Mouse (Mus musculus): ENCODE results near the gene Irf2bp2.
A peak's percentile ranks its signal among the peaks of the same experiment; 100 is the strongest.

The Irf2bp2 gene

DNA sequence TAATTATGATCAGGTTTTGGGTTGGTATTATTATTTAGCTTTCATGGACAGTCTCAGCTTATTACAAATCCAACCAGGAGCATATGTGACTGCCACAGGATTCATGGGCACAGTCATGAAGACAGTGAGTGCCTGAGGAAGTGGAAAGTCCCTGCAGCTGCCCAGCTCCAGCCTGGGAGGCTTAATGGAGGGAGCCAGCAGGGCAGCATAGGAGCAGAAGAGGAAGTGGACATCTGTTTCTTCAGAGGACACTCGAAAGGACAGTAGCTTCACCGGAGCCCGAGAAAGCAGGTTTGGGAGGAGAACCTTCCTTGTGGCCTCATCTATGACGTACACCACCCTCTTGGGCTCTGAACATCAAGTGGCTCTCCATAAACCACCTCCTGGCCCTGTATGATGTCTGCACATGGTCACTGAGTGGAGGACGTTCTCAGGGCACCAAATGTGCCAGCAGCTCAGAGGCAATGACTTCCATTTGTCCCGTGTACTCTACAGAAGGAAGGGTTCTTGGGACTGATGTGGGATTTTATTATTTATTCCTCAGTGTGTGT, 28.5 kb downstream of the Irf2bp2 start:
- DNase-seq, result no peak

DNA sequence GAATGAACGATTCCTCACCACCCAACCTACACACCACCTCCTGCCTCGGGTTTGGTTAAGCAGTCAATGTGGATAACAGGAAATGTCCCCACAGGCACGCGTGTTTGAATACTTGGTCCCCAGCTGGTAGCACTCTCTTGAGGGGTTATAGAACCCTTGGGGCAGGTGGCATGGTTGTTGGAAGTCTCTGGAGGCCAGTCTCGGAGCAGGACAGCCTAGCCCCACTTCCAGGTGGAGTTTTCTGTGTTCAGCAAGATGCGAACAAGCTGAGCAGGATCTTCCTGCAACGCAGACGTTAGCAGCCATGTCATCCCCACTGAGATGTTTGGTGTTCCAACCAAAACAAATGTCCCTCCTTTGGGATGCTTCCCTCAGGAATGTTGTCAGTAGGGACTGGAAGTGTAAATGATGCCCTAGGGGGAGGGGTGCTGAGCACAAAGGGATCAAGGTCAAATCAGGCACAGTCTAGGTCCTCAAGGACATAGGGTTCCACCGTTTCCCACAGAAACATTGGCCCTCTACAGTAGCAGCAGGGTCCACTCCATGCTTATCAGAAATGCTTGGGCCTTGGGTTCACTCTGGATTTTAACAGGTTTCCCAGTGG, 29.1 kb downstream of the Irf2bp2 start:
- DNase-seq, result no peak

DNA sequence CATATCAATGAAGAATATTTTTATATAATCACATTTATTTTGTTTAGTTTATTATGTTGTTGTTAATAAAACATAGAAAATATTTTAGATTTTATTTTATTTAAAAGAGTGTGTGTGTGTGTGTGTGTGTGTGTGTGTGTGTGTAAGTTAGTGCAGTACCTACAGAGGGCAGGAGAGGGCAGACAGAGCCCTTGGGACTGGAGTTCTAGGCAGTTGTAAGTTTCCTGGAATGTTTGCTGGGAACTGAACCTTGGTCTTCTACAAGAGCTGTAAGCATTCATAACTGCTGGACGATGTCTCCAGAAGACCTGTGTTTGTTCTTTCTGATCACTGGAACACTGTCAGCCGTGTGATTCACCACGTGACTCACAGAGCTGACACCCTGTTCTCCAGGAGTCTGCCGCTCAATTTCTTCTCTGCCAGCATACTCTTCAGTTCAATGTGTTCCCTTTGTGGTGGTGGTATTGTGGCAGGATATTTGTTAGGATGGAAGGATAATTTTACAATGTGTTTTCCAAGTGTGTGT, 32.4 kb downstream of the Irf2bp2 start:
- no peak for DNase-seq

DNA sequence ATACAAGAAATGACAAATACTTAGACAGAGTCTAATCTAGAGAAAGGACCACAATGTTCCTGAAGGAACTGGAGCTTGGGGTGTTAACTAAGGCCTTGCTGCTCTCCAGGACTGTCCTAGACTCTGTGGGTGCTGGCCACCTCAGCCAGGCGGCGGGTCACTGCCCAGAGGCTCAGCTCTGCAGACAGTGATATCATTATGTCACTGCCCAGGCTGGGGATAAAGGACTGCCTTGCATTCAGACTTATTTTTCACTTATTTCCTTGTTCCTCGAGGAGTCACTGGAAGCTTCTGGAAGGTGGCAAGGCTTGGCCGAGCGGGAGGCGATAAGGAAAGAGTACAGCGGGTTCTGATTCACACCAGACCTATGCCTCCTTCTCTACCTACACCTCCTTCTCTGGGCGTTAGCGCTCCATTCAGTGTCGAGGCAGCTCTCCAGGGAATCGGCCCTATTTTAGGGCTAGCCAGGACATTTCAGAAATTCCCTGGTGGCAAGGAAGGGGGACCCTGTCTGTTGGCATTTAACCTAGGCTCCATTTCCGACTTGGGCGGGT, 35.3 kb downstream of the Irf2bp2 start:
- DNase-seq, result no peak

DNA sequence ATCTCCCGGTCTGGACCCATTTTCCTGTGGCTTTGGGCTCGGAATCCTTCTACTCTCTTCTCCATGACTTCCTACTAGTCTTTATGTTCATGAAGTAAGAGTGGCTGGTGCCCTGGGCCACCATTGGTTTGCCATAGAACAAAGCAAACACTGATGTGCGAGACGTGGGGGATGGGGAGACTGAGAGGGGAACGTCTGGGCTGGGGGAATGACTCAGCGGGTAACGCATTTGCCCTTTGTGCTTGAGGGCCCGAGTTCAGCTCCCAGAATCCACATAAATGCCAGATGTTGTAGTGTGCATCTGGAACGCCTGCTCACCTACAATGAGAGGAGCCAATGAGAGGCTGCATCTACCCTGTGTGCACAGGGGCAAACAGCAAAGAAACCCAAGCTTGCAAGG, 36.4 kb downstream of the Irf2bp2 start:
- peak; percentile 31 for DNase-seq

DNA sequence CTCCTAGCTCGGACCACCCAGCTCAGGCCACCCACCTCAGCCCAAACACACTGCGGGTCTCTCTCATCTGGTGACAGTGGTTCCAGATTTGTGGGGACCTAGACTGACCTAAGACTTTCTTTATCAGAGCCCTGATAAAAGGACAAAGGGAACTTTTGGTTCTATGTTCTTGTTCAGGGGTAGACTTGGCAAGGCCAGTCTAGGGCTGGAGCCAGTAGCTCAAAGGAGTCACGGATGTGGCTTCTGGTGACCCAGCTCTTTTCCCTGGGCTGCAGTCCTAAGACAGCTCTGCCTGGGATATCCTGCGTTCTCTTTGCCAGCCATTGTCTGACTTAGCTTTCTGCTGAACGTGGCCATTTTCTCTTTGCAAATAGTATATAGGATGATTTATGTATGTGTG, 37.1 kb downstream of the Irf2bp2 start:
- no peak for DNase-seq

DNA sequence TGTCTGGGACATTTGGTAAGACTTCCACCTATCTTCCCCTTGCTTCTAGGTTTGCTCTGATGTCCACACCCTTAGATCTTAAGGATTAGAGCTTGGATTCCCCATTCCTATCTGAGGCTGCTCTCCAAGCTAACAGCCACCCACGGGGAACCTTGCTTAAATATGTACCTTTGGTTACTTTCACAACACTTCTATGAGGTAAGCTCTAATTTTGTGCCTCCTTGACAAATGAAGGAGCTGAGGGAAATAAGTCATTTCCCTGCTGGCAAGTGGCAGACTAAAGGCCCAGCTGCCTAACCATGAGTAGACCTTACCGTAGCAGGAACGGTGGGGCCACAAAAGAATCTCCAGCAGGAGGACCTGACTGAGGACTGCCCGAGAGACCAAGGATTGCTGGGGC, 39.0 kb downstream of the Irf2bp2 start:
- no peak for DNase-seq

DNA sequence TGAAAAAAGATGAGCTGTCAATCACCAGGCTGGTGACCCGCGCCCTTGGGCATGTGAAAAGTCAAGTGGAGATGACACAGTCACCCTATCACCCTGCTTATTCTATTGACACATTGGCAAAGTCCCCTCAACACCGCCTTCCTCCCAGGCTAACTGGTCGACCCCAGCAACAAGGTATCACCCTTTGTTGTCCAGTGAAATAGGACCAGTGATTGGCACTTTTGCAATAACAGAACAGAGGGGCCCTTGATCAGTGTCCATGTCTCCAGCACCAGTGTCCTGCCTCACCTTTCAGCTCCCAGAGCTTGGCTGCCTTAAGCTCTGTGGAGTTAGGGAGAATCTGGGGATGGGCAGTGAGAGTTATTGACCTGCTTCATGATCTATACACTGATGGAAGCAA, 41.9 kb downstream of the Irf2bp2 start:
- DNase-seq, result no peak

DNA sequence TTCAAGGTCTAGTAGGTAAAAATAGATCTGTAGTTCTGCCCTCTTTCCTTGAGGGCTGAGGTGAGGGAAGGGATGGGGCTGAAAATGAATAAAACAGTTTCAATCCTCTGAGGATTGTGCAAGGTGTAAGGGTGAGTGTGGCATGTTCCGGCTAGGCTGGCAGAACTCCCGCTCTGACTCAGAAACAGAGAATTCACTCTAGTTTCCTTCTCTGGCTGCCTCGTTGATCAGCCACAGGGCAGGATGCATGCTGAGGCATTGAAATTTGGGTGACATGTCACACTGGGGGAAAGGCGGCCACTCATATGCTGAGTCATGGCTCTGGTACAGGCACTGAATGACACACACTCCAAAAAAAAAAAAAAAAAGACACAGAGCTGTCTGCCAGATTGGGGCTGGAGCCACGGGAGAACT, 42.8 kb downstream of the Irf2bp2 start:
- no peak for DNase-seq

DNA sequence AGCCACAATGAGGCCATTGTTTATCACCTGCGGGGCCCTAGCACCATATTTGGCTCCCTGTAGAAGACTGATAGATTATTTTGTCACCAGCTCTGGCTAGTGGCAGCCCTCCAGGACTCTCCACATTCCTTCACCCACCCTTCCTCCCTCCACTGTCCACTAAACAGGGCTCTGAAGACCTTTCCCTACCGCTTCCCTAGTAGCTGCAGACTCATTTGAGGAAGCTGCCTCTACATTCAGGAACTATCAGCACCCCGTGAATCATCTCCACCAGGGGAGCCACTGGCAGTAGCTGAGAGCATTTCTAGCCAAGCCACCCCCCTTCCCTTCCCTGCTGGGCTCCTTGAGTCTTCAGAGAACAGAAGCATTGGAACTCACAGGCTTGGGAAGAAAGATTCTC, 45.9 kb downstream of the Irf2bp2 start:
- DNase-seq, result no peak

DNA sequence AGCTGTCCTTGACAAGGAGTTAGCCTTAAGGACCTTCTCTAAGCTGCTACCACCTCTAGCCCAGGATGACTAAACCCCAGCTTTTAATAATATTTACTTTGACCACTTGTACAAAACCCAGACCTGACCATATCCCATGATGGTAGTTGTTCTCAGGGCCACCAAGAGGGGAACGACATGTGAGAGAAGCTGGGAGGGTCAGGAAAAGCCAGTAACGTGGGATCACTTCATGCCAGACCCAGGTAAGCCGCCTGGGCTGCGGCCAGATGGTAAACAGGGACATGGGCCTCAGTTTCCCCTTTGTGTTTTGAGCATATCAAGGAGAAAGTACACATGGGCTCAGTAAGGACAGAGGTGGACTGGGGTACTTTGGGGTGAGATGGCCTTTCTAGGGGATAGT, 46.4 kb downstream of the Irf2bp2 start:
- no peak for DNase-seq

DNA sequence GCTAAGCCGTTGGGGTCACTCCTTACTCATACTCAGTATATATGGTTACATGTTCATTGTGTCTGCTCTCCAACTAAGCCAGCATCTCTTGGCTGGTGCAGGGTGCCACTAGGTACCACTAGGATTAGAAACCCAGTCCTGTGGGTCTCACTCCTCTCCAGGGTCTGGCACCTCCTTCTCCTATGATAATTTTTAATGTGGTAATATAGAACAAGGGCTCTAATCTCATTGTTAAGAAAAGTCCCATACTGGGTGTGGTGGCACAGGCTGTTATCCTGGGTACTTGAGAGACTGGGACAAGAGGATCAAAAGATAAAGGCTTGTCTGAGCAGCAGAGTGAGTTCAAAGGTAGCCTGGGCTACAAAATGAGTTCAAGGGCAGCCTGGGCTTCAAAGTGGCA, 47.3 kb downstream of the Irf2bp2 start:
- DNase-seq, result no peak

DNA sequence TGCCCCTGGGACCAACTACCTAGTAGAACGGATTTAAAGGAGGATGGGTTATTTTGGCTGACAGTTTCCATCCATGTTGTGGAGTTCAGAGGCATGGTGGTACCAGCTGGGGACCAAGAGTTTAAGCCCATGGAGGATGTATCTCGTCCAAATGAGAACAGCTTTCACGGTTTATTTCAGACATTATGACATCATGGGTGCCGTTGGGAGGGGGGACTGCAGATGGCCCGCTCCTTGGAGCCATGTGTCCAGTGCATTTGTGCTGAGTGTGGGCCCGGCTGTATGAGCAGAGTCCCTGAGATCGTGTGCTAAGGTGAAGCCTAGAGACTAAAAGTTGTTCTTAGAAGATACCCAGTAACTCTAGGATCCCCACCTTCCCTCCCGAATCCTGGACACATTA, 50.4 kb downstream of the Irf2bp2 start:
- no peak for DNase-seq

DNA sequence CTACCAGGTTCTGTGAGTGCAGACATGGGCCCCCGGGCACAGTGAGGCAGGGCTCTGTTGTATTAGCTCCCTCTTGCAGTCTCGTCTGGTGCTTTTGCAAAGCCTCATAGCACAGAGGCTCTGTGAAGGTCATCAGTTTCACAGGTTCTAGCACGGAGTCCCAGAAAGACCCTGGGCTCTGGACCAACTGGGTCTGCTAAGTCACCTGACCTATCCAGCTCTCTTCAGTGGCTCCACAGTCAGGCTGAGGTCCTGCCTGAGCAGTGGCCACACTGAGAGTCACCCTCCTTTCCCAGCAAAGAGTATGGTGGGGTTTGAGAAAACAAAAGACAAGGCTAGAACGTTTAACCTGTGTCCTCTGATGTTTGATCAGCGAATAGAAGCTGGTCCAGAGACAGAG, 51.0 kb downstream of the Irf2bp2 start:
- no peak for DNase-seq

DNA sequence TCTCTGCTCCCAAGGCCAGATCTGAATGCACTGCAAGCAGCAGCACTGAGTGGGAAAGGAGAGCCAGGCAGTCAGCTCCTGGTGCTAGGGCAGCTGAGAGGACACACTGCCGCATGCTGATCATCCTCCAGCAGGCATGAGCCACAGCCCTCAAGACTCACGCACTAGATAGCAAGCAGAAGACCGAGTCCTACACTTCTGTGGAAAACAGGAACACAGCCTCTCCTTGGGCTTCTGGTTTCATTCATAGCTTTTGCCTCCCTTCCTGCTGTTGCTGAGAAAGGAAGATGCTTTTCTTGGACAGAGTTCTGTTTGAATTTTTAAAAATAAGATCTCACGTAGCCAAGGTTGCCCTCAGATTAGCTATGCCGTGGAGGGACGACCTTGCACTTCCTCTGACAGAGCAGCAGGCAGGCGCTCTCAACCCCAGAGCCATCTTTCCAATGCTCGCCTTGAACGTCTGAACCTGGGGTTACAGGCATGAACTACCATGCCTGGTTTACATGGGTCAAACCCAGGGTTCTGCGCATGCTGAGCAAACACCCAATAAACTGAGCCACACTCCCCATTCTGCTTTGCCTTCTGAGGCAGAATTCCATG, 51.6 kb downstream of the Irf2bp2 start:
- peak; percentile 23 for DNase-seq

DNA sequence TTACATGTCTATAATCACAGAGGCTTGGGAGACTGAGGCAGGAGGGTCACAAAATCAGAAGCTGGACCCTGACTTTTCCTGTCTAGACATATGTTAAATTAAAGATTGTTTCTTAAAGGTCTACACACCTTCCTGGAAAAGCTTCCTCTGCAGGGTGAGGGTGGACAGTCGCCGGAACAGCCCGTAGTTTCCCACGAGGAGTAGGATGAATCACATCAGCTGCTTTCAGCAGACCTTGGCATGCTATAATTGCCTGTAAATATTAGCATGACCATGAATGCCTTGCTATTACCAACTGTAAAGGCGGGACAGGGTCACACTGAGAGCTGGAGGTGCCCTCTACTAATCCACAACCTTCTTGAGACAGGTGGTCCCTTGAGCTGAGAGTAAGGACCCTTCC, 53.5 kb downstream of the Irf2bp2 start:
- no peak for DNase-seq

DNA sequence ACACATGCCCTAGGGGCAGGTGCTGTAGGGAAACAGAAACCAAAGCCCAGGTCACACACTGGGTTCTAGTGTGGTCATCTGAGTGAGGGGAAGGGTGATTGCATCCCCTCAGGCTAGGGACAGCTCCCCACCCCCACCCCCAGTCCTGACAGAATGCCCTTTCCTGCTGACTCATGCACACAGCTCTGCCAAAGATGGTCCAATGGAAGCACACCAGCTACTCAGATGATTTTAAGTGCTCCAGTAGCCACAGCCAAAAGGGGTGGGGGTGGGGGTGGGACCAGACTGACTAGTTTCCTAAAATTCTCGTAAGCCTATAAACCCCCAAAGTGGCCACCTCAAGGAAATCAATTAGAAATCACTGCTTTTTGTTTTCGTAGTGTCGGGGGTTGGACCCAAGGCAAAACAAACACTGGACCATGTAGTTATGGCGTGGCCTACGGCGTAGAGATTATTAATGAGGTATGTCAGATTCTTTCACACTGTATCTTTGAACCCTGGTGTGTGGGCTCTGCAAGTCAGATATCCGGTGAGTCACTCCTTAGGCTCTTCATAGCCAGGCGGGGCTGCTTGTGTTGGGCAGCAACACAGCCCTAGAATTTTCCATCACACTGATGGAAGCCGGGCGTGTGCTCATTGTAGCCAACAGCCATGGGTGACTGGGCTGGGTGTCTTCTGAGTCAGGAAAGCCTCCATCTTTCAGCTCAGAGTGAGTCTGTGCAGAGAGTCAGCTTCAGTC, 54.3 kb downstream of the Irf2bp2 start:
- DNase-seq, result no peak

DNA sequence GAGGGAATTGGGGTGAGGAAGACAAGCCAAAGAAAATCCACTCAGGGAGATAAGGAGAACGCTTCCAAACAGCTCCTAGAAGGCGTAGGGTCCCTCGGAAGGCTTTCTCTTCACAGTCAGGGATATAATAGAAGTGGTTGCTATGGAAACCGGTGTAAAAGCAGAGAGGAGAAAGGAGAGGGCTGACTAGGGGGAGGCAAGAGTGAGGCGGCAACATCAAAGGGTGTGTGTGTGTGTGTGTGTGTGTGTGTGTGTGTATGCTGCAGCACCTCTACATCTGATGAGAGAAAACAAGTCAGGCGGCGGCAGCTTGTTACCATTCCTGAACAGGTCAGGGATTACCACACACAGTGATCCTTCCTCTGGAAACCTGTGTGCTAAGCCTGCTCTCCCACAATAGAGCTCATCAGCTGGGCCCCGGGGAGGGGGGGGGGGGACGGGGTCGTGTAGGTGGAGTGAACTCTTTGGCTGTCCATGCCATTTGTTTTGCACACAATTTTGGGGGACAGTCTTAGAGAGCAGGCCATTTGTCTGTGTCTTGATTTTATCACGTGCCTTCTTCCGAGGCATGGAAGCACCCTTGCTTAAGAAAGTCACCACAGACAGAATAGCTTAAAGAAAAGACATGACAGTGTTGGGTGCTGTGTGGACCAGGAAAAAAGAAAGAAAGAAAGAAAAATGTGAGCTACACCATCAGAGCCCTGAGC, 55.0 kb downstream of the Irf2bp2 start:
- DNase-seq, result peak; percentile 51
